Mouse (Mus musculus) hindbrain, embryonic 14.5 days (tissue): ENCODE results near the gene Ndst2. TPM values are rescaled to one million over a fixed set of nuclear protein-coding genes. Genes with fewer than 3 reads are reported as not detected.

ENCODE experiments used
- ATAC-seq: fragments of 200-750 bp; cut with Nextera tagmentation; 2 replicates; pipeline ENCODE4 v1.8.0; 2017; ENCODE audit warnings: moderate number of reproducible peaks, mild to moderate bottlenecking, moderate TSS enrichment, moderate library complexity; ENCODE audit not compliant: low FRiP score
- DNase-seq: peaks from one replicate; pipeline ENCODE4 v3.0.0-alpha.2; 2015; ENCODE audit warnings: low spot score
- H3K27ac ChIP-seq: fragments of 300-500 bp; sonication (generic); 2 replicates; pipeline ENCODE4 v1.5.1; 2014; ENCODE audit warnings: mild to moderate bottlenecking, moderate library complexity
- H3K27me3 ChIP-seq: fragments of 300-500 bp; sonication (generic); 2 replicates; pipeline ENCODE4 v1.6.1; 2014; ENCODE audit warnings: mild to moderate bottlenecking, low read length, mixed read lengths; ENCODE audit not compliant: control insufficient read depth, insufficient read depth
- H3K36me3 ChIP-seq: fragments of 300-500 bp; sonication (generic); replicated peaks from 2 replicates; pipeline ENCODE4 v1.6.1; 2014; ENCODE audit not compliant: control insufficient read depth, insufficient read depth
- H3K4me1 ChIP-seq: fragments of 300-500 bp; sonication (generic); replicated peaks from 2 replicates; pipeline ENCODE4 v1.6.1; 2014; ENCODE audit warnings: antibody characterized with exemption, low read length, mixed read lengths; ENCODE audit not compliant: control insufficient read depth, insufficient read depth
- H3K4me2 ChIP-seq: fragments of 300-500 bp; sonication (generic); replicated peaks from 2 replicates; pipeline ENCODE4 v1.6.1; 2014; ENCODE audit warnings: mild to moderate bottlenecking, moderate library complexity
- H3K4me3 ChIP-seq: fragments of 300-500 bp; sonication (generic); replicated peaks from 2 replicates; pipeline ENCODE4 v1.5.1; 2014; ENCODE audit warnings: mild to moderate bottlenecking, low read length
- H3K9ac ChIP-seq: fragments of 300-500 bp; sonication (generic); 2 replicates; pipeline ENCODE4 v1.6.1; 2014
- H3K9me3 ChIP-seq: fragments of 300-500 bp; sonication (generic); 2 replicates; pipeline ENCODE4 v1.6.1; 2016; ENCODE audit warnings: low read length; ENCODE audit not compliant: control insufficient read depth
- whole genome bisulfite sequencing: fragments of 180-500 bp; shearing (Covaris S2); extraction: QIAGEN DNeasy Blood & Tissue Kit; methylation state at CpG from one replicate; pipeline ENCODE4 v1.1.7; 2014; 5-methylcytosine and 5-hydroxymethylcytosine counted together
- polyA plus RNA-seq: library from polyadenylated mRNA; unstranded; fragments of >200 nt; fragmentation: Nextera tagmentation; extraction: Ambion mirVana; gene quantifications from 2 replicates; pipeline ENCODE4 v1.2.1, GENCODE M21; 2014

Gene Ndst2
- 17.1 and 17.7 TPM in 2 replicates for polyA plus RNA-seq

- peaks cover 52% of the 10 kb centered on the region for H3K36me3 ChIP-seq
- peak within 1 kb of the TSS; percentile 78 for H3K27ac ChIP-seq
- ATAC-seq: peak; percentile 98
These were observed at the start of gene Ndst2 for GRCm38 (mm10) chr14:20733952-20734774. Gene Ndst2, minus strand, starts transcription at chr14:20734562.

DNA sequence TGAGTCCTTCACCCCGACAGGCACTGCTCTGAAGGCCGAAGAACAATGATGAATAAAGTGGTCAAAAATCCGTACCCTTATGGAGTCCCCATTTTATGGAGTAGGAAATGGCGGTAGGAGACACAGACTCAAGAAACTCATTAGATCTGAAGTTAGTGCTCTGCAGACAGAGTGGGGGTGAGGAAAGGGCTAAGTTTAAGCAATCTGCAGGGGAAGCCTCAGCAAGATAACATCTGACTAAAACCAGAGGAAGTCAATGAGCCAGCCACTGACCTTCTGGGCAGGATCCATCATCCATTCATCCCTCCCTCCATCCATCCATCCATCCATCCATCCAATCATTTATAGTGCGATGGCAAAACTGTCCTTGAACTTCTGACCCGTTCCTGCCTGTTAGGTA, 49.2 kb upstream of the Ndst2 start:
- Histone ChIP-seq H3K36me3 (peaks cover 69% of the 10 kb centered on the region), H3K4me2 (no peak overlapping the region), H3K4me3 (no peak overlapping the region), H3K27ac (no peak overlapping the region), H3K4me1 (no peaks in the 10 kb centered on the region), H3K27me3 (no peaks in the 10 kb centered on the region), H3K9ac (no peak overlapping the region), H3K9me3 (no peaks in the 10 kb centered on the region)
- no peak for ATAC-seq
- DNase-seq: no peak
- WGBS: 92% methylated on average over 6 of the region's 6 CpGs

More at GRCm38 (mm10) chr14:20733952-20734774, at the start of gene Ndst2:
- peak; percentile 83 for DNase-seq
- H3K4me2 ChIP-seq: peak within 1 kb of the TSS; percentile 91
- H3K27me3 ChIP-seq: no peaks in the 10 kb centered on the region
- no peaks in the 10 kb centered on the region for H3K9me3 ChIP-seq
- H3K4me3 ChIP-seq: peak within 1 kb of the TSS; percentile 84
- under 1% methylated on average over 75 of the region's 81 CpGs for WGBS
- H3K4me1 ChIP-seq: peaks cover 10% of the 10 kb centered on the region
- H3K9ac ChIP-seq: peak within 1 kb of the TSS; percentile 91

DNA sequence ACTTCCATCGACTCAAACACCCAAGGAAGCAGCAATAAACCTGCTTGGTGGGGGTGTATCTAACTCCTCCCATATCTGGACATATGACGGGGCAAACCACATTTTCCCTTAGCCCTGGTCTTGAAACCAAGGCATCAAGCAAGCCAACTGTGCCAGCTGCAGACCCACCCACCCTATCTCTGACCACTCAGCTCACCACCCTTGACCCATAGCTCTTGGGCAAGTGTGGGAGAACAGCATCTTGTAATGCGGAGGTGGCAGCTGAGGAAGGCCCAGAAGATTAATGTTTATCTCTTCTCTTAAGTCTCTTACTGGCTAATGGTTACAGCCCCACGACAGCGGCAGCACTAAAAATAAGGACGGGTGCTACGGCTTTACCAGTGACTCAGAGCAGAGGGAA, 48.5 kb upstream of the Ndst2 start:
- Histone ChIP-seq H3K4me3 (no peak overlapping the region), H3K36me3 (peaks cover 71% of the 10 kb centered on the region), H3K27ac (no peak overlapping the region), H3K27me3 (no peaks in the 10 kb centered on the region), H3K4me2 (no peak overlapping the region), H3K9ac (no peak overlapping the region), H3K9me3 (no peaks in the 10 kb centered on the region), H3K4me1 (no peaks in the 10 kb centered on the region)
- ATAC-seq (no peak), DNase-seq (no peak)
- 94% methylated on average over 7 of the region's 7 CpGs for WGBS

- no peak overlapping the region for H3K4me3 ChIP-seq
- H3K27ac ChIP-seq: no peak overlapping the region
- H3K9me3 ChIP-seq: no peaks in the 10 kb centered on the region
- 95% methylated on average over 8 of the region's 8 CpGs for WGBS
- no peak for ATAC-seq
- H3K9ac ChIP-seq: no peak overlapping the region
- peaks cover 61% of the 10 kb centered on the region for H3K36me3 ChIP-seq
- no peak for DNase-seq
- 0 out of 2 replicates have a peak, but pooled peaks cover 5% of the 10 kb centered on the region for H3K4me1 ChIP-seq
- no peaks in the 10 kb centered on the region for H3K27me3 ChIP-seq
- no peak overlapping the region for H3K4me2 ChIP-seq
These were observed 45.9 kb upstream of the Ndst2 start for GRCm38 (mm10) chr14:20780217-20780616.

DNA sequence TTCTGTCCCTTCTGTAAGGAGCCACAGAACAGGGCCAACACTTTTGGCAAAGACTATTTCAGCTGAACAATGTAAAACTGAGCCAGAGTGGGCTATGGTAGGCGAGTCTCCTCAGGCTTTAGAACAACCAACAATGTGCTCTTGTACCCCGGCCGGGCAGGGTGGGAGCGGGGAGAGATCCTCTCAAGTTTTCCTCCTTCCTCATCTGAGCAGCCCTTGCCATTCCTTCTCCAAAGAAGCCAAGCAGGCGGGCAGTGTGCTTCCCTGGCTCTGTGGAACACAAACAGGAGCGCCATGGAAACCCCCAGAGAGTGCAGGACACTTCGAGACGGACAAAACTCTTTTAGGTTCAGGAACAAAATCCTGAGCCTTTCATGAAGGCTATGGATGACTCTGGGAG, 44.1 kb upstream of the Ndst2 start:
- ATAC-seq (peak; percentile 48; the same call in 1 of the 2 replicates), DNase-seq (no peak)
- H3K36me3 ChIP-seq: peaks cover 44% of the 10 kb centered on the region
- H3K9me3 ChIP-seq: no peaks in the 10 kb centered on the region
- H3K9ac ChIP-seq: no peak overlapping the region
- H3K27ac ChIP-seq: peak overlapping the region; percentile 51; the same call in 1 of the 2 replicates
- H3K4me2 ChIP-seq: no peak overlapping the region
- no peaks in the 10 kb centered on the region for H3K27me3 ChIP-seq
- H3K4me1 ChIP-seq: peaks cover 11% of the 10 kb centered on the region; the same call in 1 of the 2 replicates
- H3K4me3 ChIP-seq: no peak overlapping the region
- 79% methylated on average over 8 of the region's 8 CpGs for WGBS

DNA sequence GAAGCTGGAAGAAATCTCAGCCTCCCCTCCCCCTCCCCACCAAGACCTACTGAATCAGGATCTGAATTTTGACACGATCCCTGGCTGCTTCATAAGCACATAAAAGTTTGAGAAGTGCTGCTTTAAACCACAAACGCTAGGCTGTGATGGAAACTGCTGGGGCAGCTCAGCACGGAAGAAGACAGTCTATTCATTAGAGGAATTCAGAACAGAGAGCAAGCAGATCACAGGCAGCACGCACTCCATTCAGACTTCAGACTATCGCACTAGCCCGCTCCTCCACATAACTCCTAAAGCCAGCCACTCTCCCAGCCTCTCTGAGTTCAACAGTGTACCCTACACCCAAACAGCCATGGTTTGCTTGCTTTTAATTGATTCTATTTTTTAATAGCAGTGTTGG, 41.3 kb upstream of the Ndst2 start:
- no peak for DNase-seq
- WGBS: 12% methylated on average over 6 of the region's 6 CpGs
- Histone ChIP-seq H3K9ac (no peak overlapping the region), H3K4me1 (peaks cover 11% of the 10 kb centered on the region; the same call in 1 of the 2 replicates), H3K27me3 (no peaks in the 10 kb centered on the region), H3K36me3 (peaks cover 32% of the 10 kb centered on the region), H3K27ac (no peak overlapping the region), H3K4me3 (no peak overlapping the region), H3K4me2 (no peak overlapping the region), H3K9me3 (no peaks in the 10 kb centered on the region)
- no peak for ATAC-seq

DNA sequence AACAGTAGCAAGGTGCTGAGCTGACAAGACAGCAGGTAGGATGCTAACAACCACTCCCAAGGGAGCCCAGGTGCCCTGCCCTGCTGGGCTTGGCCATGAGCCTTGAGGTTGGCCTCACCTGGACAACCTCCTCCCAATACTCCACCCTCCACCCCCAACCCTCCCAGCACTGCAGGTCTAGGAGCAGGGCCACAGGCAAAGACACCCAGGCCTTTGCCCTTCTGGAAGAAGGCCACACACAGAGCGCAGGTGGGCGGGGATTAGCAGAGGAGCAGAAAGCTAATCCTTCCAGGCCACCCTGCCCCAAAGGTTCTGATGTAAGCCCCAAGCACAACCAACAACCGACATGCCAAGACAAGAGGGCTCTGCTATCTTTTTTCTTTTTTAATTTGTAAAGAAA, 39.0 kb upstream of the Ndst2 start:
- Histone ChIP-seq H3K9me3 (no peaks in the 10 kb centered on the region), H3K36me3 (peaks cover 40% of the 10 kb centered on the region), H3K9ac (no peak overlapping the region), H3K27ac (no peak overlapping the region), H3K4me3 (no peak overlapping the region), H3K4me1 (peaks cover 11% of the 10 kb centered on the region; the same call in 1 of the 2 replicates), H3K4me2 (no peak overlapping the region), H3K27me3 (no peaks in the 10 kb centered on the region)
- ATAC-seq (no peak), DNase-seq (no peak)
- 58% methylated on average over 3 of the region's 3 CpGs for WGBS

- Histone ChIP-seq H3K27ac (no peak overlapping the region), H3K4me1 (peaks cover 11% of the 10 kb centered on the region; the same call in 1 of the 2 replicates), H3K4me2 (no peak overlapping the region), H3K27me3 (no peaks in the 10 kb centered on the region), H3K36me3 (peaks cover 40% of the 10 kb centered on the region), H3K4me3 (no peak overlapping the region), H3K9me3 (no peaks in the 10 kb centered on the region), H3K9ac (no peak overlapping the region)
- WGBS: 83% methylated on average over 6 of the region's 6 CpGs
- DNase-seq (no peak), ATAC-seq (no peak)
These were observed 38.4 kb upstream of the Ndst2 start for GRCm38 (mm10) chr14:20772808-20773207.

- Histone ChIP-seq H3K4me2 (no peak overlapping the region), H3K27ac (no peak overlapping the region), H3K4me3 (no peak overlapping the region), H3K9ac (no peak overlapping the region), H3K9me3 (no peaks in the 10 kb centered on the region), H3K27me3 (no peaks in the 10 kb centered on the region), H3K36me3 (peaks cover 33% of the 10 kb centered on the region), H3K4me1 (peaks cover 11% of the 10 kb centered on the region; the same call in 1 of the 2 replicates)
- ATAC-seq (no peak), DNase-seq (no peak)
- WGBS: 92% methylated on average over 3 of the region's 3 CpGs
These were observed 37.6 kb upstream of the Ndst2 start for GRCm38 (mm10) chr14:20771941-20772340.
